Mouse (Mus musculus) stomach, embryonic 14.5 days (tissue): ENCODE measurements around the gene Ntrk3. TPM values are rescaled to one million over a fixed set of nuclear protein-coding genes. Genes with fewer than 3 reads are reported as not detected.

Experiments used
- ATAC-seq: fragments of 200-750 bp; cut with Nextera tagmentation; 2 replicates; pipeline ENCODE4 v1.8.0; 2017; ENCODE audit warnings: low read depth, moderate TSS enrichment; ENCODE audit not compliant: insufficient number of reproducible peaks, insufficient read depth, low FRiP score
- H3K27ac ChIP-seq: fragments of 300-500 bp; sonication (generic); 2 replicates; pipeline ENCODE4 v1.5.1; 2014; ENCODE audit warnings: mild to moderate bottlenecking, low read length, moderate library complexity, mixed read lengths
- H3K27me3 ChIP-seq: fragments of 300-500 bp; sonication (generic); 2 replicates; pipeline ENCODE4 v1.6.1; 2014; ENCODE audit warnings: low read length, control low read depth, mixed read lengths; ENCODE audit not compliant: control insufficient read depth, insufficient read depth
- H3K36me3 ChIP-seq: fragments of 300-500 bp; sonication (generic); 2 replicates; pipeline ENCODE4 v1.6.1; 2014; ENCODE audit warnings: mild to moderate bottlenecking, control low read depth, low read length, moderate library complexity, mixed read lengths; ENCODE audit not compliant: control insufficient read depth, insufficient read depth
- H3K4me1 ChIP-seq: fragments of 300-500 bp; sonication (generic); 2 replicates; pipeline ENCODE4 v1.6.1; 2014; ENCODE audit warnings: low read length, control low read depth, mixed read lengths; ENCODE audit not compliant: control insufficient read depth, insufficient read depth
- H3K4me2 ChIP-seq: fragments of 300-500 bp; sonication (generic); replicated peaks from 2 replicates; pipeline ENCODE4 v1.6.1; 2014; ENCODE audit warnings: low read depth, low read length, control low read depth
- H3K4me3 ChIP-seq: fragments of 300-500 bp; sonication (generic); 2 replicates; pipeline ENCODE4 v1.5.1; 2014; ENCODE audit warnings: low read depth, low read length, control low read depth
- H3K9ac ChIP-seq: fragments of 300-500 bp; sonication (generic); replicated peaks from 2 replicates; pipeline ENCODE4 v1.6.1; 2014; ENCODE audit warnings: low read depth, mild to moderate bottlenecking, control low read depth, low read length, moderate library complexity, mixed read lengths
- H3K9me3 ChIP-seq: fragments of 300-500 bp; sonication (generic); 2 replicates; pipeline ENCODE4 v1.6.1; 2016; ENCODE audit warnings: low read depth, low read length, control low read depth; ENCODE audit not compliant: control insufficient read depth
- WGBS: fragments of 180-500 bp; shearing (Covaris S2); extraction: QIAGEN DNeasy Blood & Tissue Kit; methylation state at CpG from one replicate; pipeline ENCODE4 v1.1.7; 2014; 5-methylcytosine and 5-hydroxymethylcytosine counted together
- polyA plus RNA-seq: library from polyadenylated mRNA; unstranded; fragments of >200 nt; fragmentation: Nextera tagmentation; extraction: Ambion mirVana; gene quantifications from 2 replicates; pipeline ENCODE4 v1.2.1, GENCODE M21; 2014

Ntrk3 gene
- polyA plus RNA-seq, 1 experiment from 2014 or later, result 5.9 TPM

DNA sequence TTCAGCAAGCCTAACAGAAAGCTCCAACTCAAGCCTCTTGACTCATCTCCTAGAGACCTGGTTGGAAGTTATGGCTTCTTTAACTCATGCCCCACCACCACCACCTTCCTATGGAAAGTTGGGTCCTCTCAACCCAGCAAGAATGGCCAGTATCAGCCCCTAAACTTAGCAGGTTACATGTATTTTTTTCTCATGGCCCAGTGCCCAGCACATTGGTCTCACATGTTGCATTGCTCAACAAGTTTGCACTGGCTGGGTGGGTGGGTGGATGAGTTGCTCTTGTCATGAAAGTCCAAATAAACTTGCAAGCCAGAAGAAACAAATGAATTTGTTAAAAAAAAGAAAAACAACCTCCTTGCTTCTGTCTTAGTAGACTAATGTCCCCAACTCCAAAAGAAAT, 353.7 kb downstream of the Ntrk3 start:
- Histone ChIP-seq H3K27me3 (no peaks in the 10 kb centered on the region), H3K4me2 (no peak overlapping the region), H3K27ac (no peak overlapping the region), H3K9ac (no peak overlapping the region), H3K36me3 (no peaks in the 10 kb centered on the region), H3K9me3 (no peaks in the 10 kb centered on the region), H3K4me1 (no peaks in the 10 kb centered on the region), H3K4me3 (no peak overlapping the region)
- no peak for ATAC-seq

DNA sequence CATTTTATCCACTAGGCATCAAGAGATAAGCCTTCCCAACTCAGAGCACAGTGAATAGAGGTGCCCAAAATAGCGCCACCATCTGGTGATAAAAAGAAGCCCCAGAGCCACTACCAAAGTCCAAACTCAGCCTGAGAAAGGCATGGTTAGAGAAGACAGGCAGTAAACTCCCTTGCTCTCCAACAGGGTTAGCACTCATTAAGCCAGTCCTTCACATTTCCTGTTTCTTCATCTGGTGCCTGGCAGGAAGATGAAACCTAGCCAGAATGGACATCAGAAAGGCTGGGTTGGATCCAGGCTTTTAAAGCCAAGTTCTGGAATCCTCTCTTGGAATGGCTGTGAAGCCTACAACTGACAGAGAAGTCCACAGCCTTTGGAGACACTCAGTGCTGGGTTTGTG, 355.7 kb downstream of the Ntrk3 start:
- Histone ChIP-seq H3K4me2 (no peak overlapping the region), H3K27ac (no peak overlapping the region), H3K9me3 (no peaks in the 10 kb centered on the region), H3K36me3 (no peaks in the 10 kb centered on the region), H3K9ac (no peak overlapping the region), H3K4me1 (no peaks in the 10 kb centered on the region), H3K27me3 (no peaks in the 10 kb centered on the region), H3K4me3 (no peak overlapping the region)
- no peak for ATAC-seq
- WGBS, result 21% methylated on average over 1 of the region's 1 CpGs

DNA sequence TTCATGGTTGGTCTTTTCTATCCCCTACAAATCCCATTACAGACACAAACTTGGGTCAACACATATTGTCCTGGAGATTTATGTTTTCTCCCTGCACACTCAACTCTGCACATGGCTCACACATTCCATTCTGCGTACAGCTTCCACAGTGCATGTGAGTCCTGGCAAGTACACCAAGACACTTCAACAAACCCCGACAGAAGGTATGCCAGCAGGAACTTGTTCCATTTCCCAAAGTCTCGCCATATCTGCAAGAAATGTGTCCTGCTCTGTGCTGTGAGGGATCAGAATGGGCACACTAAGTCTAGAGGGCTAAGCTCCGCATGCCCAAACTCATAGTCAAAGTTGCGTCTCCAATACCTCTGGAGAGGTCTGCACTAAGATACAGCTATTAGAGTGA, 358.0 kb downstream of the Ntrk3 start:
- Histone ChIP-seq H3K9ac (no peak overlapping the region), H3K9me3 (no peaks in the 10 kb centered on the region), H3K4me1 (no peaks in the 10 kb centered on the region), H3K4me3 (no peak overlapping the region), H3K27ac (no peak overlapping the region), H3K4me2 (no peak overlapping the region), H3K36me3 (no peaks in the 10 kb centered on the region), H3K27me3 (no peaks in the 10 kb centered on the region)
- 89% methylated on average over 5 of the region's 5 CpGs for WGBS
- ATAC-seq, result no peak

DNA sequence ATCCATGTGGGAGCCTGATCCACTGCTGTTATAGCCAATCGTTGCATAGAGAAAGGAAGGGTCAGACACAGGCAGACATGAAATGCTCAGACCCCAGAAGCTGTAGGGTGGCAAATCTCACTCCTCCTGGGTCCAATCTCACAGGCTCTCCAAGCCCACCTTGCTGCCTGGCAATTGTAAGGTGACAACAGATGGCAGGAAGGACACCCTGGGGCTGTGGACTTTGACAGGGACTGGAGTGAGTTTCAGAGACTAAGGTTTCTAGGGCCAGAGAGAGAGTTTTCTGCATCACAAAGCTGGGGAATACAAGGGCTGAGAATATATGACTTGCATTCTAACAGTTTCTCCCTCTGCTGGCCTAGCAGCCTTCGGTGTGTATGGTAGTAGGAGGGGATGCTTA, 359.5 kb downstream of the Ntrk3 start:
- Histone ChIP-seq H3K27me3 (no peaks in the 10 kb centered on the region), H3K36me3 (no peaks in the 10 kb centered on the region), H3K4me3 (no peak overlapping the region), H3K9ac (no peak overlapping the region), H3K4me1 (no peaks in the 10 kb centered on the region), H3K9me3 (no peaks in the 10 kb centered on the region), H3K27ac (no peak overlapping the region), H3K4me2 (no peak overlapping the region)
- 85% methylated on average over 2 of the region's 2 CpGs for whole genome bisulfite sequencing
- ATAC-seq, result no peak

DNA sequence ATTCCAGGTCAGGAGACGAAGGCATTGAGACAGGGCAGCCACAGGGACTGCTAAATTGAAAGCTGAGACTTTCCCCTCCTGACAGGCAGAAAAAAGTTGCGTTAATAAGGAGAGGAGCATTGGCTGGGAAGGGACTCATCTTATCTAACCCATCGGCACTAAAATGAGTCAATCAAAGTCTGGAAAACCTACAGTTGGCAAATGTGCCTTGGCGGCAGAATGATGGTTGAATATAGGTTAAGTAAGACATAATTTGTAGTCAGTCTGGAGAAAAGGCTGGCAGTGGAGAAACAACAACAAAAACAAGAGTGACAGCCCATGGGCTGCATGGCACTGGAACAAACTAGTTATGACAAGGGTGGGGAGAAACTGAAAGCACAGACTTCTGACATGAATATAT, 360.9 kb downstream of the Ntrk3 start:
- ATAC-seq, result no peak
- Histone ChIP-seq H3K36me3 (no peaks in the 10 kb centered on the region), H3K27me3 (no peaks in the 10 kb centered on the region), H3K4me2 (no peak overlapping the region), H3K4me3 (no peak overlapping the region), H3K27ac (no peak overlapping the region), H3K9me3 (no peaks in the 10 kb centered on the region), H3K4me1 (no peaks in the 10 kb centered on the region), H3K9ac (no peak overlapping the region)
- 63% methylated on average over 4 of the region's 4 CpGs for WGBS

DNA sequence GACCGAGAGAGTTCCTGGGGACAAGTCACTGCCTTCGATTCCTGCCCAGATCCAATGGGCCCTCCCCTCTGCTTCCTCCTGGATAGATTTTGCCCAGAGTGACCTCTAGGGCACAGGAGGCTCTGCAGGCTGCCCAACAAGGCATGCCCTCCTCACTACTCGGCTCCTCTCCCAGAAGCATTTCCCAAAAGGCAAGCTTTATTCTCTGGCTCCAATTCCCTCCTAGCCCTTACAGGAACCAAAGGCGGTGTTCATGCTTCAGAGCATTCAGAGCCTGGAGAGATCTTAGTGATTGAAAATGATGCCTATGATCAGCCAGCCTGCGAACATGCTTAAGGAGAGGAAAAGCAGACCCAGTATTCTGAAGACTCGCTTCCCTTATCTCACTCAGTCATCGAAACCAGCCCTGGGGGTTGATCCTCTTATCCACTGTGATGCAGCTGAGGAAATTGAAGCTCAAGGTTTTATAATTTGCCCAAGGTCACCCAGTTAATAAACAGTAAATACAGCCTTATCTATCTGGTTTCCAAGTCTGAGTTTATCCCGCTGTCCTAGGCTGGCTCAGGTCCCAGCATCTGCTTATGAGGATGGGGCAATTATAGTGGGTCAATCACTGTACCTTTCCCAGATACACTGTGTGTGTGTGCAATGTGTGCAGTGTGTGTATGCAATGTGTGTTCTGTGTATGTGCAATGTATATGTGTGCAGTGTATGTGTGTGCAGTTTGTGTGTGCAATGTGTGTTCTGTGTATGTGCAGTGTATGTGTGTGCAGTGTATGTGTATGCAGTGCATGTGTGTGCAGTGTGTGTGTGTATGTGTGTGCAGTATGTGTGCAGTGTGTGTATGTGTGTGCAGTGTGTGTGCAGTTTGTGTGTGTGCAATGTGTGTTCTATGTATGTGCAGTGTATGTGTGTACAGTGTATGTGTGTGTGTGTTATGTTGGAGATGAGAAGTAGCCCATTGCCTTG, 376.2 kb downstream of the Ntrk3 start:
- 0 out of 2 replicates have a peak, but pooled peaks have one; percentile 53 for ATAC-seq
- no peaks in the 10 kb centered on the region for H3K4me1 ChIP-seq
- H3K27ac ChIP-seq, result no peak overlapping the region
- H3K27me3 ChIP-seq, result no peaks in the 10 kb centered on the region
- WGBS, result 68% methylated on average over 8 of the region's 8 CpGs
- no peak overlapping the region for H3K4me2 ChIP-seq
- H3K4me3 ChIP-seq, result no peak overlapping the region
- no peaks in the 10 kb centered on the region for H3K36me3 ChIP-seq
- H3K9me3 ChIP-seq, result no peaks in the 10 kb centered on the region
- H3K9ac ChIP-seq, result no peak overlapping the region

DNA sequence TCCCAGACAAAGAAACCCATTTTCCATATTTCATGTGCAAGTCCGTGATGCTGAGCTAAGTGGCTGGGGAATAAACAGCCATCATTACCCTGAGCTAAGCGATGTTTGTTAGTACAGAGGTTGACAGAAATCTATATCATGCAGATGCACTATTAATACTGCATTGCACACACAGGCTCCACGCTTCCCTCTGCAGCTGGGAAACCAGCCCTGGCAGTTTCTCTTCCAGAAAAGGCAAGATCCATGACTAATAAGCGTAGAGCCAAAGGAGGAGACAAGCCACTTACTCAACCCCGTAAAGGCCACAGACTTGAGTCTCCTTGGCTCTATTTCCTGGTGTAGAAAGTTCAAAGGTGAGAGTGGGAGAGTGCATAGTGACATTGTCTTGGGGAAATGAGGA, 390.3 kb downstream of the Ntrk3 start:
- Histone ChIP-seq H3K9me3 (no peaks in the 10 kb centered on the region), H3K4me2 (no peak overlapping the region), H3K4me3 (no peak overlapping the region), H3K27ac (no peak overlapping the region), H3K36me3 (no peaks in the 10 kb centered on the region), H3K4me1 (no peaks in the 10 kb centered on the region), H3K9ac (no peak overlapping the region), H3K27me3 (no peaks in the 10 kb centered on the region)
- 79% methylated on average over 5 of the region's 5 CpGs for WGBS
- no peak for ATAC-seq

DNA sequence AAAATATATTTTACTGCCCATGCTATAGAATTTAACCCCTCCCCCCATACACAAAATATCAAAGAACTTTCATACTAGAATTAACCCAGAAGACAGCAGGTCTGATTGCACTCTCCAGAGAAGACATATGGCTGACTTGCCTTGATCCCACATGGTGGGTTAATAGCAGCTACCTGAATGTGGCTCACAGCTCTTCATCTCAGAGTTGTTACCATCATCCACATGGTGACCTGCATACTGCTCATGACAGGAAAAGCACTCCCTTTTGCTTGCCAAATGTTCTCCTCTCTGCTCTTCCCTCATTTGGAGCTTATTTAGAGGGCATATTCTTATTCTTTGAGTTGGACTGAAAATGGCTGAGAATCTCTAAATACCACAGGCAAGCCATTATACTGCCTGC, 404.4 kb downstream of the Ntrk3 start:
- no peak overlapping the region for H3K4me2 ChIP-seq
- H3K36me3 ChIP-seq, result no peaks in the 10 kb centered on the region
- H3K27ac ChIP-seq, result no peak overlapping the region
- no peak for ATAC-seq
- no peaks in the 10 kb centered on the region for H3K27me3 ChIP-seq
- H3K9ac ChIP-seq, result no peak overlapping the region
- H3K4me1 ChIP-seq, result no peaks in the 10 kb centered on the region
- no peaks in the 10 kb centered on the region for H3K9me3 ChIP-seq
- H3K4me3 ChIP-seq, result no peak overlapping the region

DNA sequence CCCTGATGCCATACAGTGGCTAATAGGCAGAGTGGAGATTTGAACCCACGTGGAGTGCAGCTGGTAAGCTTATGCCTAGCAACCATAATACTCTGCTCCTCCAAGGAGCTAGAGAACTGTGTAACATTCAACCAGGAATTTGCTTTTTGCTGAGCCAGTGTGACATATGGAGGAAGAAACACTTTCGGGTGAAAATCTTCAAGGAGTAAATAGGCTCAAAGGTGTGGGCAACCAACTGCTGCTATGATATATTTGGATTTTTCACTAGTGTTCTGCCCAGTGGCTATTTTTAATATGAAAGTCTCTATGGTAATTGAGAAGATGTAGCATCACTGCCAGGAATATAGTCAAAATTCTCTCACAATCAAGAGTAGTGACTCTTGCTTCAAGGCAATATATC, 409.5 kb downstream of the Ntrk3 start:
- ATAC-seq, result no peak
- Histone ChIP-seq H3K9me3 (no peaks in the 10 kb centered on the region), H3K27me3 (no peaks in the 10 kb centered on the region), H3K9ac (no peak overlapping the region), H3K27ac (no peak overlapping the region), H3K36me3 (no peaks in the 10 kb centered on the region), H3K4me1 (no peaks in the 10 kb centered on the region), H3K4me3 (no peak overlapping the region), H3K4me2 (no peak overlapping the region)
- 83% methylated on average over 2 of the region's 2 CpGs for WGBS
